Mouse (Mus musculus) testis, postnatal 14 days (tissue): ENCODE measurements at regions not wholly inside any gene's neighbourhood (a gene's known extent, or its start where the extent isn't known, plus 50 kb on each side); places are given as distances from the start of the nearest gene placed in this dataset.

Experiments
- DNase-seq: peaks from one replicate; pipeline ENCODE4 v3.0.0; 2021; ENCODE audit warnings: low spot score

- DNase-seq = peak; percentile 46
These were observed 195.7 kb downstream of the Rgs3 start for GRCm38 (mm10) chr4:62755237-62755900.

- no peak for DNase-seq
These were observed 197.1 kb downstream of the Rgs3 start for GRCm38 (mm10) chr4:62756721-62757206.

- DNase-seq = no peak
These were observed 201.3 kb downstream of the Rgs3 start for GRCm38 (mm10) chr4:62760748-62761604.

GRCm38 (mm10) chr4:62761672-62762071, 202.0 kb downstream of the Rgs3 start:
- DNase-seq = peak; percentile 67

- peak; percentile 60 for DNase-seq
These were observed 201.4 kb upstream of the Zfp618 start for GRCm38 (mm10) chr4:62763990-62764389.

GRCm38 (mm10) chr4:62769469-62770234, 195.7 kb upstream of the Zfp618 start:
- DNase-seq = no peak

- DNase-seq = no peak
These were observed 190.3 kb upstream of the Zfp618 start for GRCm38 (mm10) chr4:62775005-62775609.

GRCm38 (mm10) chr4:62776881-62777280, 188.5 kb upstream of the Zfp618 start:
- DNase-seq = no peak

- DNase-seq = no peak
These were observed 187.9 kb upstream of the Zfp618 start for GRCm38 (mm10) chr4:62777436-62777835.

GRCm38 (mm10) chr4:62778621-62779020, 186.8 kb upstream of the Zfp618 start:
- no peak for DNase-seq

GRCm38 (mm10) chr4:62780409-62780808, 185.0 kb upstream of the Zfp618 start:
- DNase-seq = peak; percentile 74

- no peak for DNase-seq
These were observed 184.5 kb upstream of the Zfp618 start for GRCm38 (mm10) chr4:62780837-62781236.

GRCm38 (mm10) chr4:62781309-62781800, 184.0 kb upstream of the Zfp618 start:
- no peak for DNase-seq

- no peak for DNase-seq
These were observed 179.7 kb upstream of the Zfp618 start for GRCm38 (mm10) chr4:62785711-62786110.

- DNase-seq = no peak
These were observed 175.7 kb upstream of the Zfp618 start for GRCm38 (mm10) chr4:62789696-62790095.

GRCm38 (mm10) chr4:62793582-62793981, 171.8 kb upstream of the Zfp618 start:
- DNase-seq = no peak

GRCm38 (mm10) chr4:62795538-62795937, 169.8 kb upstream of the Zfp618 start:
- no peak for DNase-seq

- no peak for DNase-seq
These were observed 165.4 kb upstream of the Zfp618 start for GRCm38 (mm10) chr4:62799923-62800322.

- no peak for DNase-seq
These were observed 159.5 kb upstream of the Zfp618 start for GRCm38 (mm10) chr4:62805841-62806240.

GRCm38 (mm10) chr4:62806786-62807185, 158.6 kb upstream of the Zfp618 start:
- no peak for DNase-seq

GRCm38 (mm10) chr4:62807926-62808552, 157.3 kb upstream of the Zfp618 start:
- no peak for DNase-seq
